Mouse (Mus musculus) liver, embryonic 14.5 days (tissue): ENCODE measurements around the gene Hist1h2bg. TPM values are rescaled to one million over a fixed set of nuclear protein-coding genes. Genes with fewer than 3 reads are reported as not detected.

ENCODE experiments used
- ATAC-seq: fragments of 200-750 bp; cut with Nextera tagmentation; 2 replicates; pipeline ENCODE4 v1.8.0; 2017; ENCODE audit warnings: moderate number of reproducible peaks, mild to moderate bottlenecking, moderate library complexity; ENCODE audit not compliant: insufficient read depth
- DNase-seq, 3 experiments: peaks; one replicate each; pipeline ENCODE4 v3.0.0-alpha.2; 2012 to 2013; ENCODE audit warnings: low read depth in 3 of 3, low spot score in 3 of 3
- H3K27ac ChIP-seq: fragments of 300-500 bp; sonication (generic); 2 replicates; pipeline ENCODE4 v1.5.1; 2014; ENCODE audit warnings: moderate library complexity, mild to moderate bottlenecking, control low read depth, inconsistent platforms
- H3K27me3 ChIP-seq: fragments of 300-500 bp; sonication (generic); 2 replicates; pipeline ENCODE4 v1.6.1; 2014; ENCODE audit warnings: mild to moderate bottlenecking, low read length, moderate library complexity; ENCODE audit not compliant: control insufficient read depth, insufficient read depth
- H3K36me3 ChIP-seq: fragments of 300-500 bp; sonication (generic); replicated peaks from 2 replicates; pipeline ENCODE4 v1.6.1; 2014; ENCODE audit warnings: low read depth; ENCODE audit not compliant: control insufficient read depth, insufficient read depth
- H3K4me1 ChIP-seq, 2 experiments: fragments of 200-500 bp in 1 of 2; fragments of 300-500 bp in 1 of 2; sonication (generic) in 1 of 2; replicated peaks; 2 replicates each; pipeline ENCODE4 v1.6.1; 2012 to 2014; ENCODE audit warnings: antibody characterized with exemption in 1 of 2, inconsistent platforms in 1 of 2, low read length in 1 of 2; ENCODE audit not compliant: control insufficient read depth in 2 of 2, insufficient read depth in 2 of 2
- H3K4me2 ChIP-seq: fragments of 300-500 bp; sonication (generic); 2 replicates; pipeline ENCODE4 v1.6.1; 2014; ENCODE audit warnings: low read depth, mild to moderate bottlenecking, control low read depth, moderate library complexity
- H3K4me3 ChIP-seq, 2 experiments: fragments of 200-500 bp in 1 of 2; fragments of 300-500 bp in 1 of 2; sonication (generic) in 1 of 2; 2 replicates each; pipeline ENCODE4 v1.5.1; 2012 to 2014; ENCODE audit warnings: low read depth in 2 of 2, low read length in 2 of 2, mild to moderate bottlenecking in 2 of 2, control low read depth in 1 of 2, inconsistent platforms in 1 of 2, moderate library complexity in 1 of 2; ENCODE audit not compliant: insufficient read depth in 1 of 2
- H3K9ac ChIP-seq: fragments of 300-500 bp; sonication (generic); replicated peaks from 2 replicates; pipeline ENCODE4 v1.6.1; 2014; ENCODE audit warnings: mild to moderate bottlenecking, control low read depth, moderate library complexity
- H3K9me3 ChIP-seq: fragments of 300-500 bp; sonication (generic); 2 replicates; pipeline ENCODE4 v1.6.1; 2016; ENCODE audit warnings: low read length, mixed read lengths; ENCODE audit not compliant: control insufficient read depth
- CTCF ChIP-seq: IDR thresholded peaks from 2 replicates; pipeline ENCODE4 v1.5.1; 2016; ENCODE audit warnings: antibody characterized with exemption, low read depth, control low read depth
- EP300 ChIP-seq: IDR thresholded peaks from 2 replicates; pipeline ENCODE4 v1.6.1; 2016; ENCODE audit warnings: antibody characterized with exemption, low read depth
- WGBS: fragments of 180-500 bp; shearing (Covaris S2); extraction: QIAGEN DNeasy Blood & Tissue Kit; methylation state at CpG from one replicate; pipeline ENCODE4 v1.1.7; 2014; ENCODE audit not compliant: insufficient replicate concordance; 5-methylcytosine and 5-hydroxymethylcytosine counted together
- polyA plus RNA-seq, 2 experiments: library from polyadenylated mRNA; depleted of rRNA in 1 of 2; stranded (reverse) in 1 of 2; unstranded in 1 of 2; fragments of >200 nt; fragmentation: Nextera tagmentation in 1 of 2; extraction: Ambion mirVana in 1 of 2; gene quantifications; 2 replicates each; pipeline versions ENCODE4 v1.2.1 to v1.2.3; 2012 to 2014

Hist1h2bg gene
- polyA plus RNA-seq (2012; rRNA removed), result 42.1 and 55.9 TPM in 2 replicates
- 6.9 and 10.2 TPM in 2 replicates for polyA plus RNA-seq (2014; fragmentation: Nextera tagmentation; extraction: Ambion mirVana)

GRCm38 (mm10) chr13:23571022-23571503 lies at the start of gene Hist1h2bg, which contains the start of gene Hist1h2ae:
Gene Hist1h2bg (plus strand): TSS chr13:23571396.
Gene Hist1h2ae (minus strand): TSS chr13:23571220.
- peak within 1 kb of the TSS; percentile 65 to 81 for H3K4me3 ChIP-seq
- H3K4me1 ChIP-seq, result peaks cover 9 to 16% of the 10 kb centered on the region in 2 experiments
- ATAC-seq (peak; percentile 76), DNase-seq (peak; percentile 94 to 97 (median 94))
- TF ChIP-seq EP300 (peak; percentile 50; the same call in 1 of the 2 replicates), CTCF (no peak)
- no peaks in the 10 kb centered on the region for H3K27me3 ChIP-seq
- no peaks in the 10 kb centered on the region for H3K9me3 ChIP-seq
- peak within 1 kb of the TSS; percentile 99 for H3K9ac ChIP-seq
- WGBS, result under 1% methylated on average over 18 of the region's 18 CpGs
- H3K36me3 ChIP-seq, result no peaks in the 10 kb centered on the region
- peak within 1 kb of the TSS; percentile 98 for H3K27ac ChIP-seq
- H3K4me2 ChIP-seq, result peak within 1 kb of the TSS; percentile 79

- H3K36me3 ChIP-seq, result no peaks in the 10 kb centered on the region
- under 1% methylated on average over 14 of the region's 14 CpGs for WGBS
- peak overlapping the region; percentile 71 for H3K4me2 ChIP-seq
- H3K9ac ChIP-seq, result peak overlapping the region; percentile 13; the same call in 1 of the 2 replicates
- H3K27ac ChIP-seq, result no peak overlapping the region
- DNase-seq (peak in 2 of 3 experiments; percentile 69 to 70), ATAC-seq (peak; percentile 34; the same call in 1 of the 2 replicates)
- TF ChIP-seq EP300 (no peak), CTCF (no peak)
- peaks cover 12 to 27% of the 10 kb centered on the region in 2 experiments for H3K4me1 ChIP-seq
- no peaks in the 10 kb centered on the region for H3K9me3 ChIP-seq
- H3K4me3 ChIP-seq, result peak overlapping the region in 1 of 2 experiments; percentile 39; a peak in 2 of 4 replicates
- H3K27me3 ChIP-seq, result no peaks in the 10 kb centered on the region
Observed at GRCm38 (mm10) chr13:23521703-23522102, 49.5 kb upstream of the Hist1h2bg start.

GRCm38 (mm10) chr13:23523976-23524375 lies 47.2 kb upstream of the Hist1h2bg start:
- WGBS, result 30% methylated on average over 5 of the region's 5 CpGs
- Histone ChIP-seq H3K27me3 (no peaks in the 10 kb centered on the region), H3K27ac (no peak overlapping the region), H3K9ac (no peak overlapping the region), H3K9me3 (no peaks in the 10 kb centered on the region), H3K36me3 (no peaks in the 10 kb centered on the region), H3K4me2 (no peak overlapping the region), H3K4me1 (peaks cover 12 to 24% of the 10 kb centered on the region in 2 experiments), H3K4me3 (no peak overlapping the region)
- TF ChIP-seq CTCF (no peak), EP300 (no peak)
- ATAC-seq (no peak), DNase-seq (no peak)

DNA sequence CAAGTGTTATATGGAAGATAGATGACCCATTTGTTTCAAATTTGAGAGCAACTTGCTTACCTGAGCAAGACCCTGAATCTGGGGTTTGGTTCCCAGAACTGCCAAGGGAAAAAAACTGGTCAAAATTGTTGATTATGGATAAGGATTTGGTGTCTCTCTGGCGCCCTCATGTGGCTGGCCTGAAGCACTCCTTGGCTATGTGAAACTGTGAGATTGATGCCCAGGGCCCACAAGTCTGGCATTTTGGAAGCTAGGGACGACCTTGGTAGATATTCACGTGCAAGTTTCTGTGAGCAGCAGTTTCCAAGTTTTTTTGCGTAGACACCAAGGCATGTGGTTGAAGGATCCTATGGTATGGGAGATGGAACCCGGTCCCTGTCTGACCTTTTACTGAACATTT lies 46.5 kb upstream of the Hist1h2bg start:
- no peaks in the 10 kb centered on the region for H3K36me3 ChIP-seq
- TF ChIP-seq CTCF, result peak; percentile 94
- TF ChIP-seq EP300, result no peak
- DNase-seq (peak; percentile 73 to 77 (median 76)), ATAC-seq (no peak)
- H3K9ac ChIP-seq, result no peak overlapping the region
- H3K4me1 ChIP-seq, result peaks cover 12 to 23% of the 10 kb centered on the region in 2 experiments
- H3K4me2 ChIP-seq, result peak overlapping the region; percentile 26
- H3K27me3 ChIP-seq, result no peaks in the 10 kb centered on the region
- H3K27ac ChIP-seq, result no peak overlapping the region
- 9% methylated on average over 5 of the region's 5 CpGs for WGBS
- H3K9me3 ChIP-seq, result no peaks in the 10 kb centered on the region
- H3K4me3 ChIP-seq, result no peak overlapping the region

- H3K4me3 ChIP-seq, result peak overlapping the region; percentile 46 to 47
- 1% methylated on average over 10 of the region's 10 CpGs for WGBS
- ATAC-seq, result no peak
Observed at GRCm38 (mm10) chr13:23525901-23526300, 45.3 kb upstream of the Hist1h2bg start.

More at GRCm38 (mm10) chr13:23525901-23526300, 45.3 kb upstream of the Hist1h2bg start:
- Histone ChIP-seq H3K27ac (no peak overlapping the region; the same call in 1 of the 2 replicates), H3K9me3 (no peaks in the 10 kb centered on the region), H3K36me3 (no peaks in the 10 kb centered on the region), H3K9ac (peak overlapping the region; percentile 43), H3K27me3 (no peaks in the 10 kb centered on the region), H3K4me2 (peak overlapping the region; percentile 64), H3K4me1 (peaks cover 11 to 17% of the 10 kb centered on the region in 2 experiments)
- no peak for TF ChIP-seq CTCF
- no peak for TF ChIP-seq EP300
- DNase-seq, result no peak
